In genomic region chr6:88196054-88196732, GRCm38 (mm10) we compare ENCODE assay signal across 8 mouse cellular contexts. TPM values are rescaled to one million over a fixed set of nuclear protein-coding genes. Genes with fewer than 3 reads are reported as not detected.
DNase-seq lines count a peak whose midpoint lies in the region; ATAC-seq lines count a peak whose summit lies in the region.

No protein-coding gene starts in this region.

- no peak for ATAC-seq in kidney, embryonic 14.5 days (ENCODE audit: low FRiP score, low TSS enrichment)
- no peak for ATAC-seq in embryonic facial prominence, embryonic 13.5 days (ENCODE audit: insufficient number of reproducible peaks, insufficient read depth, low FRiP score, low TSS enrichment, low read depth)
- ATAC-seq in intestine, embryonic 14.5 days (replicated peaks; ENCODE audit: low FRiP score, low TSS enrichment, low read depth): no peak
- ATAC-seq in neural tube, embryonic 11.5 days (ENCODE audit: insufficient read depth, low FRiP score, low TSS enrichment): no peak

- DNase-seq in kidney, adult 9 months: no peak
- peak; percentile 81 for DNase-seq in intestine, embryonic 14.5 days (ENCODE audit: low spot score)
- DNase-seq in neural tube, embryonic 11.5 days (ENCODE audit: low spot score): peak; percentile 62
- no peak for DNase-seq in thymus, postnatal 10 days (ENCODE audit: low spot score in 2 of 2)
- DNase-seq in gastrocnemius, postnatal 4 days (ENCODE audit: low spot score in 2 of 2): no peak
- DNase-seq in cerebellum, postnatal 36 days: no peak

- H3K27ac ChIP-seq in kidney, embryonic 14.5 days (ENCODE audit: low read depth, low read length): no peak overlapping the region
- peak overlapping the region; percentile 94 for H3K27ac ChIP-seq in embryonic facial prominence, embryonic 13.5 days
- H3K27ac ChIP-seq in intestine, embryonic 14.5 days (ENCODE audit: low read depth): no peak overlapping the region
- no peak overlapping the region for H3K27ac ChIP-seq in neural tube, embryonic 11.5 days (ENCODE audit: low read depth, low read length)

- peak overlapping the region; percentile 60 for H3K9ac ChIP-seq in kidney, embryonic 14.5 days (ENCODE audit: low read depth, low read length)
- H3K9ac ChIP-seq in embryonic facial prominence, embryonic 13.5 days: peak overlapping the region; percentile 76
- no peak overlapping the region for H3K9ac ChIP-seq in intestine, embryonic 14.5 days (ENCODE audit: low read length)
- no peak overlapping the region for H3K9ac ChIP-seq in neural tube, embryonic 11.5 days (ENCODE audit: low read length)

- H3K36me3 ChIP-seq in kidney, embryonic 14.5 days (ENCODE audit: control insufficient read depth, insufficient read depth, low read length): no peaks in the 10 kb centered on the region
- no peaks in the 10 kb centered on the region for H3K36me3 ChIP-seq in embryonic facial prominence, embryonic 13.5 days
- H3K36me3 ChIP-seq in intestine, embryonic 14.5 days (ENCODE audit: control insufficient read depth, insufficient read depth, low read length): no peaks in the 10 kb centered on the region
- no peaks in the 10 kb centered on the region for H3K36me3 ChIP-seq in neural tube, embryonic 11.5 days (ENCODE audit: control insufficient read depth, insufficient read depth, low read length)

- H3K4me3 ChIP-seq in kidney, embryonic 14.5 days (ENCODE audit: low read length): peak overlapping the region; percentile 59
- peak overlapping the region; percentile 56 for H3K4me3 ChIP-seq in embryonic facial prominence, embryonic 13.5 days
- peak overlapping the region; percentile 26 for H3K4me3 ChIP-seq in intestine, embryonic 14.5 days (ENCODE audit: low read depth, low read length)
- peak overlapping the region; percentile 31; the same call in 1 of the 2 replicates for H3K4me3 ChIP-seq in neural tube, embryonic 11.5 days (ENCODE audit: low read depth, low read length)

- WGBS in kidney, embryonic 14.5 days: 5% methylated on average over 33 of the region's 33 CpGs
- WGBS in embryonic facial prominence, embryonic 13.5 days: 4% methylated on average over 33 of the region's 33 CpGs
- 4% methylated on average over 33 of the region's 33 CpGs for WGBS in intestine, embryonic 14.5 days
- WGBS in neural tube, embryonic 11.5 days: 1% methylated on average over 33 of the region's 33 CpGs

- peaks cover 42% of the 10 kb centered on the region for H3K4me1 ChIP-seq in kidney, embryonic 14.5 days (ENCODE audit: control insufficient read depth, insufficient read depth, low read length)
- H3K4me1 ChIP-seq in embryonic facial prominence, embryonic 13.5 days: peaks cover 61% of the 10 kb centered on the region
- peaks cover 29% of the 10 kb centered on the region for H3K4me1 ChIP-seq in intestine, embryonic 14.5 days (replicated peaks; ENCODE audit: control insufficient read depth, insufficient read depth, low read length)
- peaks cover 19% of the 10 kb centered on the region for H3K4me1 ChIP-seq in neural tube, embryonic 11.5 days (ENCODE audit: control insufficient read depth, insufficient read depth, low read length)

- peak overlapping the region; percentile 87 for H3K4me2 ChIP-seq in kidney, embryonic 14.5 days (replicated peaks; ENCODE audit: low read depth, low read length)
- H3K4me2 ChIP-seq in embryonic facial prominence, embryonic 13.5 days: peak overlapping the region; percentile 76
- H3K4me2 ChIP-seq in intestine, embryonic 14.5 days (ENCODE audit: low read length): peak overlapping the region; percentile 62; the same call in 1 of the 2 replicates
- no peak overlapping the region for H3K4me2 ChIP-seq in neural tube, embryonic 11.5 days (ENCODE audit: low read depth)

- H3K27me3 ChIP-seq in kidney, embryonic 14.5 days (ENCODE audit: control insufficient read depth, insufficient read depth, low read length): peaks cover 98% of the 10 kb centered on the region
- H3K27me3 ChIP-seq in embryonic facial prominence, embryonic 13.5 days: peaks cover 100% of the 10 kb centered on the region
- peaks cover 100% of the 10 kb centered on the region for H3K27me3 ChIP-seq in intestine, embryonic 14.5 days (replicated peaks; ENCODE audit: control insufficient read depth, insufficient read depth, low read length)
- peaks cover 100% of the 10 kb centered on the region for H3K27me3 ChIP-seq in neural tube, embryonic 11.5 days (ENCODE audit: control insufficient read depth, insufficient read depth, low read length)

- no peaks in the 10 kb centered on the region for H3K9me3 ChIP-seq in kidney, embryonic 14.5 days (ENCODE audit: control insufficient read depth, low read length)
- no peaks in the 10 kb centered on the region for H3K9me3 ChIP-seq in embryonic facial prominence, embryonic 13.5 days
- H3K9me3 ChIP-seq in intestine, embryonic 14.5 days (ENCODE audit: control insufficient read depth, low read length): no peaks in the 10 kb centered on the region
- no peaks in the 10 kb centered on the region for H3K9me3 ChIP-seq in neural tube, embryonic 11.5 days (ENCODE audit: control insufficient read depth, low read length)

RNA-seq across cellular contexts. Expression of gene Gata2, which starts 2.5 kb away (rescaled TPM):
- 27.2 and 44.6 TPM in 2 replicates for polyA plus RNA-seq in kidney, embryonic 14.5 days (2014; fragmentation: Nextera tagmentation; extraction: Ambion mirVana)
- polyA plus RNA-seq in embryonic facial prominence, embryonic 13.5 days (2015; fragmentation: Nextera tagmentation; extraction: Ambion mirVana): 54.9 and 81.7 TPM in 2 replicates
- polyA plus RNA-seq in intestine, embryonic 14.5 days (2014; fragmentation: Nextera tagmentation; extraction: Ambion mirVana): 3.7 and 4.7 TPM in 2 replicates
- 8.3 and 8.9 TPM in 2 replicates for polyA plus RNA-seq in neural tube, embryonic 11.5 days (2014; fragmentation: Nextera tagmentation; extraction: Ambion mirVana)
- 1 to 10 TPM; 6.2 to 7.9 TPM for total RNA-seq in gastrocnemius, postnatal 4 days (2021)

RNA-seq across cellular contexts. Expression of gene Dnajb8, which starts 25.9 kb away (rescaled TPM):
- polyA plus RNA-seq in kidney, embryonic 14.5 days (2014; fragmentation: Nextera tagmentation; extraction: Ambion mirVana): not detected in 2 replicates
- polyA plus RNA-seq in embryonic facial prominence, embryonic 13.5 days (2015; fragmentation: Nextera tagmentation; extraction: Ambion mirVana): not detected in 2 replicates
- polyA plus RNA-seq in intestine, embryonic 14.5 days (2014; fragmentation: Nextera tagmentation; extraction: Ambion mirVana): not detected in 2 replicates
- polyA plus RNA-seq in neural tube, embryonic 11.5 days (2014; fragmentation: Nextera tagmentation; extraction: Ambion mirVana): not detected in 2 replicates
- total RNA-seq in gastrocnemius, postnatal 4 days (2021): not detected

Comparison
In these comparisons a context has a peak if more than half of its experiments do, and no peak if none do; other contexts are left out.
1. H3K9ac ChIP-seq: peak in kidney, embryonic 14.5 days (single experiment) and embryonic facial prominence, embryonic 13.5 days (single experiment); none in intestine, embryonic 14.5 days (single experiment) and neural tube, embryonic 11.5 days (single experiment).
2. DNase-seq: peak in intestine, embryonic 14.5 days (single experiment) and neural tube, embryonic 11.5 days (single experiment); none in kidney, adult 9 months (single experiment), thymus, postnatal 10 days (0 of 2), gastrocnemius, postnatal 4 days (0 of 2) and cerebellum, postnatal 36 days (0 of 2).
3. Peak in every context shown above with its lines, with median percentiles within 50 percentile points of each other: H3K4me3 ChIP-seq.